Mouse (Mus musculus) lung, adult 2 months (tissue): ENCODE measurements around the gene Lgi2.

Experiments used
- CTCF ChIP-seq: fragments of 200-500 bp; IDR thresholded peaks from 2 replicates; pipeline ENCODE4 v1.5.1; 2011; ENCODE audit warnings: mild to moderate bottlenecking, low read length, control low read depth; ENCODE audit not compliant: insufficient read depth
- POLR2A ChIP-seq: fragments of 200-500 bp; IDR thresholded peaks from 2 replicates; pipeline ENCODE4 v1.6.1; 2011; ENCODE audit warnings: low read depth, mild to moderate bottlenecking, control low read depth, low read length, borderline replicate concordance; ENCODE audit errors: extremely low read depth

- TF ChIP-seq CTCF = no peak
- no peak for TF ChIP-seq POLR2A
Observed at GRCm38 (mm10) chr5:52487559-52488430, 78.5 kb downstream of the Lgi2 start.
